Mouse (Mus musculus): ENCODE results near the gene Zfp526. TPM values are rescaled to one million over a fixed set of nuclear protein-coding genes. Genes with fewer than 3 reads are reported as not detected.

Zfp526 gene
- polyA plus RNA-seq, 1 experiment from 2014 or later, result 2.6 TPM

- Histone ChIP-seq H3K36me3 (peaks cover 7% of the 10 kb centered on the region), H3K9me3 (no peaks in the 10 kb centered on the region), H3K27ac (no peak overlapping the region), H3K9ac (replicated peaks) (no peak overlapping the region), H3K4me3 (replicated peaks) (no peak overlapping the region), H3K27me3 (0 out of 2 replicates have a peak, but pooled peaks cover 3% of the 10 kb centered on the region), H3K4me2 (replicated peaks) (peak overlapping the region; percentile 55), H3K4me1 (replicated peaks) (peaks cover 28% of the 10 kb centered on the region)
- 90% methylated on average over 8 of the region's 8 CpGs for WGBS
- no peak for ATAC-seq
Measured at GRCm38 (mm10) chr7:25266180-25266962, 45.1 kb downstream of the Zfp526 start.

GRCm38 (mm10) chr7:25267301-25267750 is 46.1 kb downstream of the Zfp526 start, which contains the start of gene Cic:
Cic (plus strand) TSS chr7:25267704.
- Histone ChIP-seq H3K27ac (peak within 1 kb of the TSS; percentile 91), H3K9ac (replicated peaks) (peak within 1 kb of the TSS; percentile 88), H3K4me3 (replicated peaks) (peak within 1 kb of the TSS; percentile 77), H3K36me3 (peaks cover 17% of the 10 kb centered on the region), H3K27me3 (0 out of 2 replicates have a peak, but pooled peaks cover 3% of the 10 kb centered on the region), H3K4me2 (replicated peaks) (peak within 1 kb of the TSS; percentile 72), H3K4me1 (replicated peaks) (peaks cover 28% of the 10 kb centered on the region), H3K9me3 (no peaks in the 10 kb centered on the region)
- 1% methylated on average over 29 of the region's 29 CpGs for WGBS
- peak; percentile 80 for ATAC-seq

GRCm38 (mm10) chr7:25267751-25268463 is 46.7 kb downstream of the Zfp526 start:
- no peaks in the 10 kb centered on the region for H3K9me3 ChIP-seq
- H3K4me2 ChIP-seq (replicated peaks), result peak overlapping the region; percentile 72
- H3K36me3 ChIP-seq, result peaks cover 22% of the 10 kb centered on the region
- ATAC-seq, result peak; percentile 96
- H3K4me3 ChIP-seq (replicated peaks), result peak overlapping the region; percentile 77
- 0 out of 2 replicates have a peak, but pooled peaks cover 3% of the 10 kb centered on the region for H3K27me3 ChIP-seq
- H3K4me1 ChIP-seq (replicated peaks), result peaks cover 28% of the 10 kb centered on the region
- peak overlapping the region; percentile 91 for H3K27ac ChIP-seq
- under 1% methylated on average over 33 of the region's 33 CpGs for WGBS
- peak overlapping the region; percentile 88 for H3K9ac ChIP-seq (replicated peaks)

- H3K4me1 ChIP-seq (replicated peaks), result peaks cover 33% of the 10 kb centered on the region
- peak overlapping the region; percentile 72 for H3K4me2 ChIP-seq (replicated peaks)
- H3K36me3 ChIP-seq, result peaks cover 29% of the 10 kb centered on the region
- H3K9me3 ChIP-seq, result no peaks in the 10 kb centered on the region
- H3K27me3 ChIP-seq, result 0 out of 2 replicates have a peak, but pooled peaks cover 3% of the 10 kb centered on the region
- peak; percentile 0; the same call in 1 of the 2 replicates for ATAC-seq
- H3K9ac ChIP-seq (replicated peaks), result peak overlapping the region; percentile 88
- H3K4me3 ChIP-seq (replicated peaks), result peak overlapping the region; percentile 77
- WGBS, result 6% methylated on average over 7 of the region's 7 CpGs
- H3K27ac ChIP-seq, result peak overlapping the region; percentile 89
Measured at GRCm38 (mm10) chr7:25268588-25268987, 47.4 kb downstream of the Zfp526 start.

- WGBS, result 51% methylated on average over 4 of the region's 4 CpGs
- Histone ChIP-seq H3K27ac (peak overlapping the region; percentile 89; the same call in 1 of the 2 replicates), H3K27me3 (0 out of 2 replicates have a peak, but pooled peaks cover 3% of the 10 kb centered on the region), H3K9me3 (no peaks in the 10 kb centered on the region), H3K36me3 (peaks cover 34% of the 10 kb centered on the region), H3K4me2 (replicated peaks) (peak overlapping the region; percentile 72), H3K9ac (replicated peaks) (peak overlapping the region; percentile 88), H3K4me3 (replicated peaks) (peak overlapping the region; percentile 77), H3K4me1 (replicated peaks) (peaks cover 38% of the 10 kb centered on the region)
- no peak for ATAC-seq
Measured at GRCm38 (mm10) chr7:25269029-25269428, 47.8 kb downstream of the Zfp526 start.

- H3K27me3 ChIP-seq, result no peaks in the 10 kb centered on the region
- peak overlapping the region; percentile 72 for H3K4me2 ChIP-seq (replicated peaks)
- H3K4me3 ChIP-seq (replicated peaks), result peak overlapping the region; percentile 77
- H3K9me3 ChIP-seq, result no peaks in the 10 kb centered on the region
- no peak for ATAC-seq
- 83% methylated on average over 8 of the region's 8 CpGs for WGBS
- peaks cover 44% of the 10 kb centered on the region for H3K4me1 ChIP-seq (replicated peaks)
- no peak overlapping the region for H3K27ac ChIP-seq
- peaks cover 38% of the 10 kb centered on the region for H3K36me3 ChIP-seq
- H3K9ac ChIP-seq (replicated peaks), result peak overlapping the region; percentile 88
Measured at GRCm38 (mm10) chr7:25269545-25270271, 48.5 kb downstream of the Zfp526 start.

- peak overlapping the region; percentile 48 for H3K9ac ChIP-seq (replicated peaks)
- H3K4me3 ChIP-seq (replicated peaks), result no peak overlapping the region
- H3K36me3 ChIP-seq, result peaks cover 43% of the 10 kb centered on the region
- H3K4me2 ChIP-seq (replicated peaks), result no peak overlapping the region
- H3K9me3 ChIP-seq, result no peaks in the 10 kb centered on the region
- 88% methylated on average over 35 of the region's 35 CpGs for WGBS
- H3K27me3 ChIP-seq, result no peaks in the 10 kb centered on the region
- peaks cover 57% of the 10 kb centered on the region for H3K4me1 ChIP-seq (replicated peaks)
- ATAC-seq, result no peak
- H3K27ac ChIP-seq, result no peak overlapping the region
Measured at GRCm38 (mm10) chr7:25270652-25271633, 49.7 kb downstream of the Zfp526 start.

GRCm38 (mm10) chr7:25271651-25272444 is 50.6 kb downstream of the Zfp526 start:
- Histone ChIP-seq H3K27ac (no peak overlapping the region), H3K9me3 (no peaks in the 10 kb centered on the region), H3K4me2 (replicated peaks) (no peak overlapping the region), H3K27me3 (no peaks in the 10 kb centered on the region), H3K4me1 (replicated peaks) (peaks cover 64% of the 10 kb centered on the region), H3K4me3 (replicated peaks) (no peak overlapping the region), H3K9ac (replicated peaks) (0 out of 2 replicates have a peak overlapping the region, but pooled peaks have one; percentile 36), H3K36me3 (peaks cover 43% of the 10 kb centered on the region)
- WGBS, result 86% methylated on average over 30 of the region's 30 CpGs
- no peak for ATAC-seq

- no peak overlapping the region for H3K27ac ChIP-seq
- 91% methylated on average over 38 of the region's 38 CpGs for WGBS
- H3K4me2 ChIP-seq (replicated peaks), result no peak overlapping the region
- H3K4me3 ChIP-seq (replicated peaks), result no peak overlapping the region
- H3K36me3 ChIP-seq, result peaks cover 43% of the 10 kb centered on the region
- no peaks in the 10 kb centered on the region for H3K27me3 ChIP-seq
- H3K9me3 ChIP-seq, result no peaks in the 10 kb centered on the region
- no peak overlapping the region for H3K9ac ChIP-seq (replicated peaks)
- no peak for ATAC-seq
- H3K4me1 ChIP-seq (replicated peaks), result peaks cover 66% of the 10 kb centered on the region
Measured at GRCm38 (mm10) chr7:25272445-25273258, 51.4 kb downstream of the Zfp526 start.
